Mouse (Mus musculus) heart, postnatal 0 days (tissue): ENCODE results near the gene Rhox2c.
"Not testable (repeated sequence)": the region's sequence is repeated elsewhere in the genome, so short reads cannot be mapped to it uniquely, and the experiment has no call there.

ENCODE experiments used
- CTCF ChIP-seq: IDR thresholded peaks from 2 replicates; pipeline ENCODE4 v1.5.1; 2016; ENCODE audit warnings: antibody characterized with exemption, control low read depth, low read depth
- EP300 ChIP-seq: IDR thresholded peaks from 2 replicates; pipeline ENCODE4 v1.6.1; 2016; ENCODE audit warnings: antibody characterized with exemption, low read depth

DNA sequence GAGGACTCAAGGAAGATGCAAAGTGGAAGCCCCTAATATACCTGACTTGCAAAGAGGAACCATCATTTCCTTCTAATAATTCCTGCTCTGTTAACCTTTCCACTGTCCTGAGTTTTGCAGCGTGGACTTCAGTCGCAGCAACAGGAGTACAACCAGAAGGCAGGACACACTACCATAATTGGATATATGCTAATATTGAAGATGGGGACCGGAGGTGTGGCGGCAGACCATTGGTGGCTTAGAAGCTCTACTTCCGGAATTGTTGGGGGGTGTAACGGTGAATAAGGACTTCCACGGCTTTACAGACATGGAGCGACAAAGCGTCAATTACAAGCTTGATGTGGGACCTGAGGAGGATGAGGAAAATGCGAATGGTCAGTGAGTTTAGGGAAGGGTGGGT, at the start of gene Rhox2c:
- TF ChIP-seq CTCF, EP300: not testable (repeated sequence)
